Mouse (Mus musculus) lung, adult 2 months (tissue): ENCODE measurements around the gene Gstm4. TPM values are rescaled to one million over a fixed set of nuclear protein-coding genes. Genes with fewer than 3 reads are reported as not detected.

Experiments used
- DNase-seq: peaks from one replicate; pipeline ENCODE4 v3.0.0; 2022
- H3K4me1 ChIP-seq: fragments of 200-500 bp; 2 replicates; pipeline ENCODE4 v1.6.1; 2011; ENCODE audit warnings: low read length; ENCODE audit not compliant: control insufficient read depth, insufficient read depth
- H3K4me3 ChIP-seq: fragments of 200-500 bp; replicated peaks from 2 replicates; pipeline ENCODE3; 2011; ENCODE audit warnings: low read depth, mild to moderate bottlenecking, control low read depth, low read length; ENCODE audit errors: extremely low read depth
- CTCF ChIP-seq: fragments of 200-500 bp; IDR thresholded peaks from 2 replicates; pipeline ENCODE4 v1.5.1; 2011; ENCODE audit warnings: mild to moderate bottlenecking, low read length, control low read depth; ENCODE audit not compliant: insufficient read depth
- POLR2A ChIP-seq: fragments of 200-500 bp; IDR thresholded peaks from 2 replicates; pipeline ENCODE4 v1.6.1; 2011; ENCODE audit warnings: low read depth, mild to moderate bottlenecking, control low read depth, low read length, borderline replicate concordance; ENCODE audit errors: extremely low read depth
- WGBS: fragments of 180-500 bp; shearing (Covaris S2); methylation state at CpG from one replicate; pipeline ENCODE4 v1.1.7; 2018; 5-methylcytosine and 5-hydroxymethylcytosine counted together
- polyA plus RNA-seq: library from polyadenylated mRNA; depleted of rRNA; stranded (reverse); fragments of >200 nt; gene quantifications from 2 replicates; pipeline ENCODE4 v1.2.3, GENCODE M21; 2012; rRNA removed

Gene Gstm4
- polyA plus RNA-seq, result 11.7 and 17.9 TPM in 2 replicates

DNA sequence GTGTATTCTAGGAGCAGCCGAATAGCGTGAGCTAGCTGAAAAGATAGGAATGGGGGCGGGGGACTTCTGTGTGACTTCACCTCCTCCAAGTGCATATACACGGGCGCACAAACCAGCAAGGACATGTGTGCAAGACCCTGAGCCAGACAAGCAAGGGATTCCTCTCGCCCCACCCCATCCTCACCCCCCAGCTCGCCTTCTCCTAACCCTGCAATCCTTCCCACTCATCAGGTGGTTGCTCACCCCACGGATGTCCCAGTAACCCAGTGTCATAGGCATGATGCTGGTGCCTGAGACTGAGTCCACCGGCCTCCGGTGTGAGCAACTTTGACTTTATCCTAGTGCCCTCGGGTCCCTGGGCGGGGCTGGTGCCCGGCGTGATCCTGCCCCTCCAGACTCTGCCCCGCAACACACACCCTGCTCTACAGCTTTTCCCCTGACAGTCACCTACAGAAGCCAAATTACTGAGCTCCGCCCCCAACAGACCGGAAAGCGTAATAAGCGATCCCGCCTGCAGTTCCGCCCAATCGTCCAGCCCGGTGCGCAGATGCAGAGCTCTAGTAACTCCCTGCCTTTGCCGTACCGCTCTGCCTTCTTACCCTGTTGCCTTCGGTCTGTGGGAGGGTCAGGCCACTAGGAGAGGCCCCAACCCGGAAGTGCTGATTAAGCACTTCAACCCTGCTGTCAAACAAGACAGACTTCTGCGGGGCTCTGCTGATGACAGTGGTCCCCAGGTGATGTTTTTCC is at the start of gene Gstm4:
TSS of gene Gstm4 (minus strand) at position 501 of the 747 bp plus-strand sequence.
- WGBS, result 4% methylated on average over 29 of the region's 29 CpGs
- Histone ChIP-seq H3K4me3 (peak within 1 kb of the TSS; percentile 48), H3K4me1 (no peaks in the 10 kb centered on the region)
- TF ChIP-seq POLR2A, result peak; percentile 79; the same call in 1 of the 2 replicates
- TF ChIP-seq CTCF, result no peak
- DNase-seq, result peak; percentile 85

DNA sequence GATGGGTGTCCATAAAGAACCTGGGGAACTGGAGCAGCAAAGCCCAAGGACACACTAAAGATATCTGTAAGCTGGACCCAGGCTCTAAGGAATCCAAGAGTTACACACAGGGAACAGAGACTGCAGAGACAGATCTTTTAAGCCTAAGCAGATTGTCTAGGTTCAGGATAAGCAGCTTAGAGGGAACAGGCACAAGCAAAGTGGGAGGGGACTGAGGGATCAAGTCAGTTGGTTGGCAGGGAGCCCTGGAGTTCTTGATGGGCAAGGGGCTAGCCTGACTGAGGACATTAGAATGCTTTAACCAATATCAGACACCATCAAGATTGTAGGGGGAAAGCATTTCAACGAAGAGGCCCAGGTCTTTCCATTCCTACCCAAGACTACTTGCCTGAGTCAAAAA is 49.5 kb upstream of the Gstm4 start:
- Histone ChIP-seq H3K4me3 (no peak overlapping the region), H3K4me1 (no peaks in the 10 kb centered on the region)
- no peak for DNase-seq
- no peak for TF ChIP-seq CTCF
- TF ChIP-seq POLR2A, result no peak
- WGBS, result 81% methylated on average over 1 of the region's 1 CpGs

DNA sequence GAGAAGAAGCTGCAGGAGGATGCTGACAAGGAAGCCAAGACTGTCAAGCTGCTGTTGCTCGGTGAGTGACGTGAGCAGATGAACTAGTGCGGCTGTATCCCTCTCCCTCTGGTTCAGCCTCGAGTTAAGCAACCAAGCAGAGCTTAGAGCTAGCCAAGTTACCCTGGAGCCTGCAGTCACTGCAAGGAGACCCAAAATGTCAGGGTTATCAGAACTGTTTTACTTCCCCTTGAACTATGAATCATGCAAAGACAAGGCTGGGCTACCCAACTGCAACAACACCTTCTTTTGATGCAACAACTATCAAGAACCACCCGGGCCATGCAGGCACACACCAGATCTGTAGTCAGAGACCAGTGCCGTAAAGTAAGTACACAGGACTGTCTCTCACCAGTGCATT is 48.6 kb upstream of the Gstm4 start:
- Histone ChIP-seq H3K4me3 (no peak overlapping the region), H3K4me1 (no peaks in the 10 kb centered on the region)
- 58% methylated on average over 6 of the region's 6 CpGs for WGBS
- no peak for TF ChIP-seq CTCF
- DNase-seq, result no peak

DNA sequence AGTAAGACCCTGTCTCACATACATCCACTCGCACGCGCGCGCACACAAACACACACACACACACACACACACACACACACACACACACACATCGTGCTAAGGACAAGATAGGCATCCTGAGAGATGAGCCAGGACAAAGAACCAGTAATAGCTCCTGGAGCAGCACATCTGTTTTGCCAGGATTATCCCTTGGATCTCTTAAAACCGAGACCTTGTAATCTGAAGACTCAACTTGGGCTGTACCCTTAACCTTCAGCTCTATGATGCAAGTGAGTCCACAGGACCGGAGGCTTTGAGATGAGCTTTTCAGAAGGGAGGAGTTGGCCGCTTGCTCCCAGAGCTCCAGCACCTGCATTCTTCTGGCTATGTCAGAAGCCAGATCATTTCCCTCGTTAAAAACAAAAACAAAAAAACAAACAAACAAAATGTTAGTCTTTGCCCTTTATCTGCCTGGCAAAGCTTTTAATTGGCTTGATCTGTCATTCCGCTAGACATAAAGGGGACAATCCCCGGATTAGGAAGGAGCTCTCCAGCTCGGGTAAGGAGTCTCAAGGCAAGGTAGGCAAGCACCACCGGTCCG is 47.9 kb upstream of the Gstm4 start, which contains the start of gene Gnat2:
TSS of gene Gnat2 (plus strand) at position 254 of the 580 bp plus-strand sequence.
- TF ChIP-seq CTCF (no peak), POLR2A (no peak)
- WGBS, result 74% methylated on average over 15 of the region's 15 CpGs
- DNase-seq, result no peak

DNA sequence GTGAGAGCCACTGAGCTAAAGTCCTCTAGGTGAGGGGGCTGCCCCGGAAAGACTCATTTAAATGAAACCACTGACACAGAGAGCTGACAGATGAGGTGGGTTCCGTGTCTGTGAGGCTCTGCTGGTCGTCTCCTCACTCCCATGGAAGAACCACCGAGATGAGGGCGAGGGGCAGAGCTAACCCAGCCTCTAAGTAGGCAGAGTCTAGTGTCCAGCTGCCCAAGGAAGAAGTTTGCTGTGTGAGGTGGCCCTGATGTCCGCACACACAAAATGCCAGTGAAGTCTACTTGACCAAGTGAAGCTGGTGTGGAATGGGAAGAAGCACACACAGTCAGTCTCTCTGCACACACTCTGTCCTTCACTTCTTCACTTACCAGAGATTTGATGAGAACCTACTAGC is 47.3 kb upstream of the Gstm4 start:
- DNase-seq, result no peak
- TF ChIP-seq POLR2A (no peak), CTCF (no peak)
- no peak overlapping the region for H3K4me3 ChIP-seq
- H3K4me1 ChIP-seq, result no peaks in the 10 kb centered on the region
- WGBS, result 66% methylated on average over 6 of the region's 6 CpGs

More for the DNA sequence above, 47.9 kb upstream of the Gstm4 start, which contains the start of gene Gnat2:
- H3K4me1 ChIP-seq, result no peaks in the 10 kb centered on the region
- no peak within 1 kb of the TSS for H3K4me3 ChIP-seq

DNA sequence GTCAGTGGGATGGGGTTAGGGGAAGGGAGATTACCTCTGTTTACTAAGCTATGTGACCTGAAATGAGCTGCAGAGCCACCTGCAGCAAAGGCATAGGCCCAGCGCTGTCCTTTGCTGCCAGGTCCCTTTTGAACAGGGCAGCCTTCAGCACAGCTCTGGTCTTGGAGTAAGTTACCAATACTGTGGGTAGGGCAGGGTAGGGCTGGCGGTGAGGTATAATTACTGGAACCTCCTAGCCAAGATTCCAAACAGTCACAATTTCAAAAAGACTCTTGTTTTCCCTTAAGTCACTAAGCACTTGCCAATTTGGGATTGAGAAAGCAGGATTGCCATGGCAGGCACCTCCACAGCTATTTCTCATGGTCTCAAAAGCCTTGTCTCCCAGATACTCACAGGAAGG is 45.9 kb upstream of the Gstm4 start:
- 85% methylated on average over 2 of the region's 2 CpGs for WGBS
- TF ChIP-seq POLR2A (no peak), CTCF (no peak)
- no peak overlapping the region for H3K4me3 ChIP-seq
- DNase-seq, result no peak
- no peaks in the 10 kb centered on the region; the same call in 1 of the 2 replicates for H3K4me1 ChIP-seq

DNA sequence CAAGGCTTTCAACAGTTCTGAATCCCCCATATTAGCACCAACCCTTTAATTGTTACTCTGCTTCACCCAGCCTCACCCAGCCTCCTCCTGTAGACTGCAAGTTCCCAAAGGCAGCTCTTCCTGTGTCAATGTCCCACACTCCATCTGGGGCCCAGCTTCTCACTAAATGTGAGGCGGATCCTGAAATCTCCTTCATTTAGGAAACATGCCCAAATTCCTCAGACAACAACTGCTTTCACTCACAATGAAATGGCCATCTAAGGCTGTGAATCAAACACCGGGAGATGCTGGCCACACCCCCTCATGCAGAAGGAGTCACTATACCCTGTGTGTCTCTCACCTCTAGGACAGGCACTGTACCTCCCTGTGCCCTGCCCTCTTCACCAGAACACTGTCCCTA is 45.2 kb upstream of the Gstm4 start:
- no peak for DNase-seq
- H3K4me3 ChIP-seq, result no peak overlapping the region
- no peak for TF ChIP-seq CTCF
- no peak for TF ChIP-seq POLR2A
- 50% methylated on average over 2 of the region's 2 CpGs for WGBS
- peaks cover under 1% of the 10 kb centered on the region; the same call in 1 of the 2 replicates for H3K4me1 ChIP-seq

DNA sequence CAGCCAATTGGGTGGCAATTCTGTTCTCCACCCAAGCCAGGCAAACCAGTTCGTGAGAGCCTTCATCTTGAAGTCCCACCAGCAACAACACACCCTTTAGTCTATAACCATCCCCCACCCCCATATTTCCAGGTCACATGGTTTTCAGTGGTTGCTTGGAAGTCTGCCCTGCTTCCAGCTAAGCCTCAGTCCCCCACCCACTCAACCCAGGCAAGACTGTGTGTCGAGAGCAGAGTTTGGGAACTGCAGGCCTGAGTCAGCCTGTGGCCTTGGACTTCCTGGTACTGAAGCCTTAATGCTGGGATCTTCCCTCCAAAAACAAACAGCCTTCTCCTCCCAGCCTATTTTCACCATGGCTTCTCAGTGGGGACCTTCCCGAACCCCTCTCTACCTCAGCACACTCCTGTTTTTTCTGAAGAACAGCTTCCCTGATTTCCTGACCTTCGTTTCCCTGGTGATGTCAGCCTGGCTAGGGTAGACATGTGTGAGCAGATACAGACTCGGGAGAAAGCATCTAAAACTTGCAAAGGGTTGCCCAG is 44.2 kb upstream of the Gstm4 start:
- Histone ChIP-seq H3K4me1 (peaks cover 5% of the 10 kb centered on the region; the same call in 1 of the 2 replicates), H3K4me3 (no peak overlapping the region)
- no peak for DNase-seq
- 52% methylated on average over 5 of the region's 5 CpGs for WGBS
- TF ChIP-seq CTCF (no peak), POLR2A (no peak)

DNA sequence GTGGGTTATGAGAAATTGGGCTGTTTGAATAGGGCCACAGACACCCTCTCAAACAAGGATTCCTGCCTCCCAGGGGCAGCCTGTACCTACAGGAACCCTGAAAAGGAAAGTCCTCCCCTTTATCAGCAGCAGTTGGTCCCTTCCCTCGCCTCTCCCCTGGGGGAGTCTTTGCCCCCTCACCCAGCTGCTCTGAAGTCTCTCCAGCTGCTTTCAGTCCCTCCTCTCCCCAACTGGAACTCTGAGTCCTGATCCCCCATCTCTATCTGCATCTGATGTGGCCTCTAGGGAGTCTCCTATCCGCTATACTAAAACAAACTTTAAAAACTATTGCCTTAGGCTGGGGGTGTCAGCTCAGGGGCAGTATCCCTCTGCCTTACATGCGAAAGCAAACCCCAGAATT is 42.6 kb upstream of the Gstm4 start:
- H3K4me1 ChIP-seq, result peaks cover 5% of the 10 kb centered on the region; the same call in 1 of the 2 replicates
- no peak overlapping the region for H3K4me3 ChIP-seq
- no peak for DNase-seq
- WGBS, result 82% methylated on average over 3 of the region's 3 CpGs
- TF ChIP-seq POLR2A, result no peak
- no peak for TF ChIP-seq CTCF
